Mouse (Mus musculus): ENCODE data around the gene Rexo2. TPM values are rescaled to one million over a fixed set of nuclear protein-coding genes. Genes with fewer than 3 reads are reported as not detected.

The Rexo2 gene
- polyA plus RNA-seq, 1 experiment from 2014 or later, result 87.6 TPM

DNA sequence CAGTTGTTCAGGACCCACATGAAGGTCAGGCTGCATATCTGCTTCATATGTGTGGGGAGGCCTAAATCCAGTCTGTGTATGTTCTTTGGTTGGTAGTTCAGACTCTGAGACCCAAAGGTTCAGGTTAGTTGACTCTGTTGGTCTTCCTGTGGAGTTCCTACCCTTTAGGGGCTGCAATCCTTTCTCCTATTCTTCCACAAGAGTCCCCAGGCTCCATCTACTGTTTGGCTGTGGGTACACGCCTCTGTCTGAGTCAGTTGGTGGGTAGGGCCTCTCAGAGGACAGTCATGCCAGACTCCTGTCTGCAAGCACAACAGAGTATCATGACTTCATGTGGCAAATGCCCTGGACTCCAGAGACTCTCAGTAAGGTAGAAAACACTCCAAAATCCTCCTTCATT is 57.2 kb downstream of the Rexo2 start:
- Histone ChIP-seq H3K4me3 (ENCODE audit: low read depth, low read length) (no peak overlapping the region), H3K27me3 (replicated peaks; ENCODE audit: control insufficient read depth, insufficient read depth, low read length) (no peaks in the 10 kb centered on the region), H3K27ac (ENCODE audit: low read depth, low read length) (no peak overlapping the region), H3K9ac (ENCODE audit: low read length) (no peak overlapping the region), H3K36me3 (ENCODE audit: control insufficient read depth, insufficient read depth, low read length) (no peaks in the 10 kb centered on the region), H3K9me3 (replicated peaks; ENCODE audit: control insufficient read depth, low read length) (no peaks in the 10 kb centered on the region), H3K4me2 (ENCODE audit: low read length) (no peak overlapping the region), H3K4me1 (ENCODE audit: control insufficient read depth, insufficient read depth, low read length) (no peaks in the 10 kb centered on the region)
- no peak for ATAC-seq
- WGBS, result 31% methylated on average over 1 of the region's 1 CpGs
- DNase-seq (ENCODE audit: low spot score), result no peak

- DNase-seq (ENCODE audit: low spot score) (no peak), ATAC-seq (no peak)
- no peak overlapping the region for H3K4me3 ChIP-seq (ENCODE audit: low read depth, low read length)
- no peaks in the 10 kb centered on the region for H3K27me3 ChIP-seq (replicated peaks; ENCODE audit: control insufficient read depth, insufficient read depth, low read length)
- no peak overlapping the region for H3K27ac ChIP-seq (ENCODE audit: low read depth, low read length)
- H3K4me1 ChIP-seq (ENCODE audit: control insufficient read depth, insufficient read depth, low read length), result no peaks in the 10 kb centered on the region
- no peaks in the 10 kb centered on the region for H3K36me3 ChIP-seq (ENCODE audit: control insufficient read depth, insufficient read depth, low read length)
- H3K9me3 ChIP-seq (replicated peaks; ENCODE audit: control insufficient read depth, low read length), result no peaks in the 10 kb centered on the region
- no peak overlapping the region for H3K9ac ChIP-seq (ENCODE audit: low read length)
- H3K4me2 ChIP-seq (ENCODE audit: low read length), result no peak overlapping the region
- 87% methylated on average over 8 of the region's 8 CpGs for WGBS
Observed at GRCm38 (mm10) chr9:48422382-48422781, 58.0 kb downstream of the Rexo2 start.

GRCm38 (mm10) chr9:48421561-48421960 is 58.9 kb downstream of the Rexo2 start:
- H3K27me3 ChIP-seq (replicated peaks; ENCODE audit: control insufficient read depth, insufficient read depth, low read length), result no peaks in the 10 kb centered on the region
- WGBS, result 83% methylated on average over 2 of the region's 2 CpGs

DNA sequence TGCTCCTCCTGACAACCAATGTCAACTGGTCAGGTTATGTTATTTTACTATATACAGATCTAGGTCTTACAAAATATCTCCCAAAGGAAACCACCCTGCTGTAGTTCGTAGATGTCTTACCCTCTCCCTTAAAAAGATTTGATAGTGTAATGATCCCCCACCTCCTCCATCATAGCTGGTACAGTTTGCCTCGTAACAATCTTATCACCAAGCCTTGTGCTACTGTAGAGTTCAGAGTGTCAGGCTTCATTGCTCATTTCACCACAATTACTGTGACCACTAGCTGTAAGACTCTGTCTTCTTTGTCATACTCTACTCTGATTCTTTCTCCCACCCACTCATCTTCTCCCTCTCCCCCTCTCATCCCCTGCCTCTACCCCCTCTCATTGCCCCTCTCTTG is 59.4 kb downstream of the Rexo2 start:
- DNase-seq (ENCODE audit: low spot score) (no peak), ATAC-seq (no peak)
- H3K4me3 ChIP-seq (ENCODE audit: low read depth, low read length), result no peak overlapping the region
- no peak overlapping the region for H3K27ac ChIP-seq (ENCODE audit: low read depth, low read length)
- no peaks in the 10 kb centered on the region for H3K4me1 ChIP-seq (ENCODE audit: control insufficient read depth, insufficient read depth, low read length)
- H3K36me3 ChIP-seq (ENCODE audit: control insufficient read depth, insufficient read depth, low read length), result no peaks in the 10 kb centered on the region
- H3K27me3 ChIP-seq (replicated peaks; ENCODE audit: control insufficient read depth, insufficient read depth, low read length), result no peaks in the 10 kb centered on the region
- 89% methylated on average over 2 of the region's 2 CpGs for WGBS
- H3K4me2 ChIP-seq (ENCODE audit: low read length), result no peak overlapping the region
- no peak overlapping the region for H3K9ac ChIP-seq (ENCODE audit: low read length)
- no peaks in the 10 kb centered on the region for H3K9me3 ChIP-seq (replicated peaks; ENCODE audit: control insufficient read depth, low read length)

More at GRCm38 (mm10) chr9:48421561-48421960, 58.9 kb downstream of the Rexo2 start:
- no peaks in the 10 kb centered on the region for H3K9me3 ChIP-seq (replicated peaks; ENCODE audit: control insufficient read depth, low read length)
- H3K4me1 ChIP-seq (ENCODE audit: control insufficient read depth, insufficient read depth, low read length), result no peaks in the 10 kb centered on the region
- H3K9ac ChIP-seq (ENCODE audit: low read length), result no peak overlapping the region
- no peak overlapping the region for H3K4me3 ChIP-seq (ENCODE audit: low read depth, low read length)
- ATAC-seq, result no peak
- no peak overlapping the region for H3K4me2 ChIP-seq (ENCODE audit: low read length)
- DNase-seq (ENCODE audit: low spot score), result no peak
- H3K36me3 ChIP-seq (ENCODE audit: control insufficient read depth, insufficient read depth, low read length), result no peaks in the 10 kb centered on the region
- no peak overlapping the region for H3K27ac ChIP-seq (ENCODE audit: low read depth, low read length)

- Histone ChIP-seq H3K4me2 (ENCODE audit: low read length) (no peak overlapping the region), H3K9ac (ENCODE audit: low read length) (no peak overlapping the region), H3K4me1 (ENCODE audit: control insufficient read depth, insufficient read depth, low read length) (no peaks in the 10 kb centered on the region), H3K27me3 (replicated peaks; ENCODE audit: control insufficient read depth, insufficient read depth, low read length) (no peaks in the 10 kb centered on the region), H3K36me3 (ENCODE audit: control insufficient read depth, insufficient read depth, low read length) (no peaks in the 10 kb centered on the region), H3K9me3 (replicated peaks; ENCODE audit: control insufficient read depth, low read length) (no peaks in the 10 kb centered on the region), H3K27ac (ENCODE audit: low read depth, low read length) (no peak overlapping the region), H3K4me3 (ENCODE audit: low read depth, low read length) (no peak overlapping the region)
- WGBS, result 73% methylated on average over 7 of the region's 7 CpGs
- no peak for DNase-seq (ENCODE audit: low spot score)
- no peak for ATAC-seq
Observed at GRCm38 (mm10) chr9:48420437-48420836, 60.0 kb downstream of the Rexo2 start.

GRCm38 (mm10) chr9:48418829-48419228 is 61.6 kb downstream of the Rexo2 start:
- Histone ChIP-seq H3K4me2 (ENCODE audit: low read length) (no peak overlapping the region), H3K27ac (ENCODE audit: low read depth, low read length) (no peak overlapping the region), H3K27me3 (replicated peaks; ENCODE audit: control insufficient read depth, insufficient read depth, low read length) (no peaks in the 10 kb centered on the region), H3K9me3 (replicated peaks; ENCODE audit: control insufficient read depth, low read length) (no peaks in the 10 kb centered on the region), H3K4me1 (ENCODE audit: control insufficient read depth, insufficient read depth, low read length) (no peaks in the 10 kb centered on the region), H3K36me3 (ENCODE audit: control insufficient read depth, insufficient read depth, low read length) (no peaks in the 10 kb centered on the region), H3K4me3 (ENCODE audit: low read depth, low read length) (no peak overlapping the region), H3K9ac (ENCODE audit: low read length) (no peak overlapping the region)
- DNase-seq (ENCODE audit: low spot score), result no peak
- no peak for ATAC-seq
- WGBS, result 69% methylated on average over 8 of the region's 8 CpGs

Small RNA genes within 50 kb of the gene (microRNA-seq; reads per million reads assigned to microRNA genes)
- gene Gm23653, result not detected

Other genes starting within 250 kb of the Rexo2 start
- 0.26 and 0.53 TPM in 2 replicates for gene Nxpe2, start 127.2 kb downstream of the Rexo2 start, polyA plus RNA-seq (2014; fragmentation: Nextera tagmentation; extraction: Ambion mirVana)
- gene Rbm7, start 14.7 kb upstream of the Rexo2 start, polyA plus RNA-seq (2014; fragmentation: Nextera tagmentation; extraction: Ambion mirVana), result 107 and 111 TPM in 2 replicates
- gene Gm5617, start 14.8 kb upstream of the Rexo2 start, polyA plus RNA-seq (2014; fragmentation: Nextera tagmentation; extraction: Ambion mirVana), result 24.5 and 37.3 TPM in 2 replicates
- gene Nnmt, start 124.5 kb upstream of the Rexo2 start, polyA plus RNA-seq (2014; fragmentation: Nextera tagmentation; extraction: Ambion mirVana), result 0.72 and 1.1 TPM in 2 replicates

Data from forebrain, embryonic 14.5 days (tissue).